Mouse (Mus musculus) olfactory bulb, adult 2 months (tissue): Measurements from ENCODE around the gene Rab11fip4.

Source experiments
- CTCF ChIP-seq: fragments of 200-500 bp; IDR thresholded peaks from 2 replicates; pipeline ENCODE4 v1.5.1; 2012; ENCODE audit warnings: low read depth, mild to moderate bottlenecking, low read length, moderate library complexity; ENCODE audit not compliant: insufficient read depth
- POLR2A ChIP-seq: fragments of 200-500 bp; IDR thresholded peaks from 2 replicates; pipeline ENCODE4 v1.6.1; 2012; ENCODE audit warnings: mild to moderate bottlenecking, low read depth, low read length, moderate library complexity; ENCODE audit not compliant: insufficient read depth

- no peak for TF ChIP-seq CTCF
- no peak for TF ChIP-seq POLR2A
These were observed 22.1 kb downstream of the Rab11fip4 start for GRCm38 (mm10) chr11:79613084-79613483.
